Mouse (Mus musculus) midbrain, embryonic 13.5 days (tissue): ENCODE measurements around the gene Polr1d. TPM values are rescaled to one million over a fixed set of nuclear protein-coding genes. Genes with fewer than 3 reads are reported as not detected.
A peak's percentile ranks its signal among the peaks of the same experiment; 100 is the strongest.

Experiments used
- ATAC-seq: fragments of 200-750 bp; cut with Nextera tagmentation; 2 replicates; pipeline ENCODE4 v1.8.0; 2017; ENCODE audit warnings: mild to moderate bottlenecking, moderate TSS enrichment, moderate library complexity
- H3K27ac ChIP-seq: fragments of 300-500 bp; sonication (generic); 2 replicates; pipeline ENCODE4 v1.5.1; 2015; ENCODE audit warnings: inconsistent platforms, mild to moderate bottlenecking, moderate library complexity
- H3K27me3 ChIP-seq: fragments of 300-500 bp; sonication (generic); 2 replicates; pipeline ENCODE4 v1.6.1; 2015; ENCODE audit warnings: mild to moderate bottlenecking, inconsistent platforms
- H3K36me3 ChIP-seq: fragments of 300-500 bp; sonication (generic); 2 replicates; pipeline ENCODE4 v1.6.1; 2015; ENCODE audit warnings: mild to moderate bottlenecking, inconsistent platforms
- H3K4me1 ChIP-seq: fragments of 300-500 bp; sonication (generic); replicated peaks from 2 replicates; pipeline ENCODE4 v1.6.1; 2015; ENCODE audit warnings: inconsistent platforms
- H3K4me2 ChIP-seq: fragments of 300-500 bp; sonication (generic); replicated peaks from 2 replicates; pipeline ENCODE4 v1.6.1; 2015; ENCODE audit warnings: moderate library complexity, mild to moderate bottlenecking, inconsistent platforms
- H3K4me3 ChIP-seq: fragments of 300-500 bp; sonication (generic); replicated peaks from 2 replicates; pipeline ENCODE4 v1.5.1; 2015; ENCODE audit warnings: mild to moderate bottlenecking, inconsistent platforms
- H3K9ac ChIP-seq: fragments of 300-500 bp; sonication (generic); replicated peaks from 2 replicates; pipeline ENCODE4 v1.6.1; 2015; ENCODE audit warnings: mild to moderate bottlenecking, inconsistent platforms
- H3K9me3 ChIP-seq: fragments of 300-500 bp; sonication (generic); 2 replicates; pipeline ENCODE4 v1.6.1; 2016; ENCODE audit warnings: mild to moderate bottlenecking, inconsistent platforms
- WGBS: fragments of 180-500 bp; shearing (Covaris S2); methylation state at CpG from one replicate; pipeline ENCODE4 v1.1.7; 2015; 5-methylcytosine and 5-hydroxymethylcytosine counted together
- polyA plus RNA-seq: library from polyadenylated mRNA; unstranded; fragments of >200 nt; fragmentation: Nextera tagmentation; extraction: Ambion mirVana; gene quantifications from 2 replicates; pipeline ENCODE4 v1.2.1, GENCODE M21; 2015

The Polr1d gene
- polyA plus RNA-seq, 1 experiment from 2014 or later, result 103 TPM

GRCm38 (mm10) chr5:147045929-147046328 is 30.9 kb upstream of the Polr1d start:
- no peak for ATAC-seq
- no peak overlapping the region for H3K4me3 ChIP-seq
- no peak overlapping the region for H3K4me2 ChIP-seq
- peaks cover 24% of the 10 kb centered on the region for H3K4me1 ChIP-seq
- no peak overlapping the region for H3K9ac ChIP-seq
- no peaks in the 10 kb centered on the region for H3K9me3 ChIP-seq
- no peaks in the 10 kb centered on the region for H3K27me3 ChIP-seq
- H3K27ac ChIP-seq, result no peak overlapping the region
- H3K36me3 ChIP-seq, result no peaks in the 10 kb centered on the region
- 73% methylated on average over 11 of the region's 11 CpGs for WGBS

DNA sequence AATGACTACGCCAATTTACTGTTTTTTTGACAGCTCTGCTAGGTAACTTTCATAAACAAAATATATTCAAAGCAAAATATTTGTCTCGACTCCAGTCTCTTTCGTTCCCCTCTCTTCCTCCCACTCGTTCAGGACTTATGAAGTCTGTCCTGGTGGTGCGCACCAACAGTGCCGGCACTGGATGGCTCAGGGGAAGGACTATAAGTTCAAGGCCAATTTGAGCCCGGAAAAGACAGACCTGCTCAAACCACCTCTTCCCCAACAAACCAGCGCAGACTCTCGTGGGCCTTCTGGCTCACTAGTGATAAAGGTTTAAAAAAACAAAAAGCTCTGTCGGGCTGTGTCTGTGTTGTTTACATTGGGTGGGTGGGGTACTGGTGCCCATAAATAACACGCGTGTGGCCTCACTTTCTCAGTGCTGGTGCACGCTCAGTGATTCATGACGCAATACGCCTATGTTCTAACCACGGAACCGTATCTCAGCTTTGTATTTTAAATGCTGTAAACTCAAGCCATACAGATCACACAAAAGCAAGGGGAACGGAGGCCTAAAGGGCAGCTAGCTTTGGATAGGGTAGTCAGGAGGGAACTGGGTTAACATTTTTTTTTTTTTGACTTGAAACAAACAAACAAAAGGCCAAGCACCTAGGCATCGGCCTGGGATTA is 27.2 kb upstream of the Polr1d start:
- WGBS, result 84% methylated on average over 19 of the region's 19 CpGs
- H3K4me2 ChIP-seq, result no peak overlapping the region
- H3K36me3 ChIP-seq, result no peaks in the 10 kb centered on the region

DNA sequence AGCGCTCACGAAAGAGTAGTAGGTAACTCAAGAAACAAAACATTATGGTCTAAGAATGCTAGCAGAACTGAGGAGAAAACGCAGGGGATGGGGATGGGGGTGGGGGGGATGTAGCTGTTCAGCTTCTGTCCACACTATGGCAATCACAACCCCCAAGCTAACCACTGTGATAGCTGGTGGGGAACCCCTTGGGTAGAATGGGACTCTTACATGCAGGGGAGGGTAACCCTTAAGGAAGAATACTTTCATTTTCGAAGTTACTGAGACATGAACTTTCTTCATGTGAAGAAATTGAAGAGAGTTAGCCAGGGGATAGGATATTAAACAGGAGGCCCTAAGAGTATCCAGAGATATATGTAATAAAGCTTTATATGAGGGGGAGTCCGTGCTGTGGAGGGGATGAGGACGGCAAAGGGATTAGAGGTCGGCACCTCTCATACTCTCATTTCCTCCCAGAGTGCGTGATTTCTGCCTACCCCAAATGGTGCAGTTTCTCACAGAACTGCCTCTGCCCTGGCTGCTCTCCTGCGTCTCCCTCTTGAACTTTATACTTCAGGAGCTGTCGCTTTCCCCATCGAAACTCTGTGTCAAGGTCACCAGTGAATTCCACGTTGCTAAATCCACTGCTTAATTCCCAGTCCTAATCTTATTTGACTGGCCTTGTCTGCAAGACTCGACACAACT is 25.9 kb upstream of the Polr1d start:
- no peak overlapping the region for H3K27ac ChIP-seq
- no peak overlapping the region for H3K4me3 ChIP-seq
- H3K36me3 ChIP-seq, result no peaks in the 10 kb centered on the region
- 70% methylated on average over 13 of the region's 13 CpGs for WGBS
- no peak for ATAC-seq
- no peaks in the 10 kb centered on the region for H3K27me3 ChIP-seq
- H3K4me1 ChIP-seq, result peaks cover 9% of the 10 kb centered on the region
- no peak overlapping the region for H3K4me2 ChIP-seq
- H3K9ac ChIP-seq, result no peak overlapping the region
- H3K9me3 ChIP-seq, result no peaks in the 10 kb centered on the region

More for the DNA sequence above, 27.2 kb upstream of the Polr1d start:
- Histone ChIP-seq H3K9me3 (no peaks in the 10 kb centered on the region), H3K4me1 (peaks cover 16% of the 10 kb centered on the region), H3K9ac (no peak overlapping the region), H3K27ac (no peak overlapping the region), H3K27me3 (no peaks in the 10 kb centered on the region), H3K4me3 (no peak overlapping the region)
- ATAC-seq, result no peak

- Histone ChIP-seq H3K27ac (no peak overlapping the region), H3K9ac (no peak overlapping the region), H3K4me2 (peak overlapping the region; percentile 7; the same call in 1 of the 2 replicates), H3K4me3 (no peak overlapping the region), H3K27me3 (no peaks in the 10 kb centered on the region), H3K4me1 (peaks cover 6% of the 10 kb centered on the region), H3K9me3 (no peaks in the 10 kb centered on the region), H3K36me3 (no peaks in the 10 kb centered on the region)
- ATAC-seq, result no peak
- WGBS, result 54% methylated on average over 29 of the region's 29 CpGs
Measured at GRCm38 (mm10) chr5:147051500-147052308, 25.1 kb upstream of the Polr1d start.

DNA sequence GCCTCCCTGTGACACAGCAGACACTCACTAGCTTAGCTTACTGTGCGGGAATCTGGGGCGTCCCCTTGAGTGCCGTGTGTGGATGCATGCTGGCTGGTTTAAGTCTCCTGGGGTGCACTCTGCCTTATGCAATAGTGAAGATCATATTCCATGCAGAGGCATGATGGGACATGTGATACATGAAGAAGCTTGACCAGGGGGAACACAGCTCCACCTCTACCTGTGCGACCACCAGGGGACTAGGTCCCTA is 24.6 kb upstream of the Polr1d start:
- Histone ChIP-seq H3K4me3 (no peak overlapping the region), H3K9ac (no peak overlapping the region), H3K9me3 (no peaks in the 10 kb centered on the region), H3K27ac (no peak overlapping the region), H3K36me3 (no peaks in the 10 kb centered on the region), H3K27me3 (no peaks in the 10 kb centered on the region), H3K4me2 (no peak overlapping the region), H3K4me1 (peaks cover 6% of the 10 kb centered on the region)
- peak; percentile 24; the same call in 1 of the 2 replicates for ATAC-seq
- 65% methylated on average over 4 of the region's 4 CpGs for WGBS

DNA sequence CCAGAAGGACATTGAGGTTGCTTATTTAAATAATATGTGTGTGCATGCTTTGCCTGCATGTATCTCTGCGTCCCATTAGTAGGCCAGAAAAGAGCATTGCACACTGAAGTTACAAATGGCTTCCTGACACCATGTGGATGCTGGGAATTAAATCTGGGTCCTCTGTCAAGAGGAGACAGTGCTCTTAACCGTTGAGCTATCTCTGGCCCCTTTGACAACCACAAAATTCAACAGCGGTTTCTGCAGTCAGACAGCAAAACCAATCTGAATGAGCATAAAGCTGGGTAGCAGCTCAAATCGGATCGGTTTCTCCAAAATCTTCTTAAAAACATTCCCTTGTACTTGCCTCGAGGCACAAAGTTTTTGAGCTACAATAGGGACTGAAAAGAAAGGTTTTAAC is 23.8 kb upstream of the Polr1d start:
- Histone ChIP-seq H3K4me3 (no peak overlapping the region), H3K4me1 (peaks cover 6% of the 10 kb centered on the region), H3K36me3 (no peaks in the 10 kb centered on the region), H3K27ac (no peak overlapping the region), H3K27me3 (no peaks in the 10 kb centered on the region), H3K9ac (no peak overlapping the region), H3K9me3 (no peaks in the 10 kb centered on the region), H3K4me2 (no peak overlapping the region)
- 89% methylated on average over 6 of the region's 6 CpGs for WGBS
- no peak for ATAC-seq

DNA sequence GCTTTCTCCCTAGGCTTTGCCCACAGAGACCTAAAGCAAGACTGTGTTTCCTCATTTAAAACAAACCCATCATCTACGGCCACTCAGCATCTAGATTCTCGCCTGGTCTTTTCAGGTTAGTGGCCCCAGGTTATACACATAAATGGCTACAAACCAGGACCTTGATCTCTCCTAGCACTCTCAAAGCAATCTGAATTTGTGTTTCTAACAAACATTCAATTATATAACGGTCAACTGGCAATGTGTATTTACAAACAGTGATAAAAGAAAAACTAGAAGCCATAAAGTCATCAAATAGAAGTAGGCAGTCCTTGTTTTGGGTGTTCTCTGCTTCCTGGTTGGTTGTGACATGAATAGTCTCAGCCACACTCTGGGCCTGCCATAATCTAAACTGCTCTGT is 23.4 kb upstream of the Polr1d start:
- 88% methylated on average over 3 of the region's 3 CpGs for WGBS
- no peak overlapping the region for H3K4me3 ChIP-seq
- no peak overlapping the region for H3K4me2 ChIP-seq
- no peaks in the 10 kb centered on the region for H3K9me3 ChIP-seq
- ATAC-seq, result no peak
- peaks cover 6% of the 10 kb centered on the region for H3K4me1 ChIP-seq
- no peaks in the 10 kb centered on the region for H3K27me3 ChIP-seq
- H3K36me3 ChIP-seq, result no peaks in the 10 kb centered on the region
- no peak overlapping the region for H3K9ac ChIP-seq
- no peak overlapping the region for H3K27ac ChIP-seq

DNA sequence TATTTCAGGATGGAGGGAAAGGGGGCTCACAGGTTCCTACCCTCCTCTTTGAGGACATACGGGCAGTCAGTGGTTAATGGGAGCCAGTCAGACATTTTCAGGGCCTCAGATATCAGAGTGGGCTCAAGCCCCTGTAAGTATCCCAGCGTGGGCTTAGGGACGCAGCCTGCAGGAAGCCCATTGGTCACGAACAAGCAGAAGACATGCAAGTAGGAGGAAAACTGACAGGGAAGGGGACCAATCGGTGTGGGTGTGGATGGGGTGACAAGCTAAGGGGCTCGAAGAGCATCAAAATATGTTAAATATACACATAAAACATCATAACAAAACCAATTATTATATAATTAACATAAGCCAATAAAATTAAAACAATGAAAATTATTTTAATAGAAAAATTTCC is 22.5 kb upstream of the Polr1d start:
- Histone ChIP-seq H3K27ac (no peak overlapping the region), H3K4me1 (peaks cover 6% of the 10 kb centered on the region), H3K36me3 (no peaks in the 10 kb centered on the region), H3K27me3 (no peaks in the 10 kb centered on the region), H3K9ac (no peak overlapping the region), H3K4me2 (no peak overlapping the region), H3K4me3 (no peak overlapping the region), H3K9me3 (no peaks in the 10 kb centered on the region)
- no peak for ATAC-seq
- WGBS, result 94% methylated on average over 6 of the region's 6 CpGs

GRCm38 (mm10) chr5:147054747-147055270 is 22.0 kb upstream of the Polr1d start:
- no peak overlapping the region for H3K4me3 ChIP-seq
- ATAC-seq, result no peak
- H3K27ac ChIP-seq, result no peak overlapping the region

GRCm38 (mm10) chr5:147055572-147056245 is 21.1 kb upstream of the Polr1d start:
- ATAC-seq, result no peak
- no peaks in the 10 kb centered on the region for H3K27me3 ChIP-seq
- no peak overlapping the region for H3K27ac ChIP-seq
- no peak overlapping the region for H3K4me3 ChIP-seq
- no peak overlapping the region for H3K9ac ChIP-seq
- no peaks in the 10 kb centered on the region for H3K36me3 ChIP-seq
- H3K4me1 ChIP-seq, result peaks cover 6% of the 10 kb centered on the region
- no peak overlapping the region for H3K4me2 ChIP-seq
- H3K9me3 ChIP-seq, result no peaks in the 10 kb centered on the region
- WGBS, result 89% methylated on average over 6 of the region's 6 CpGs

More at GRCm38 (mm10) chr5:147054747-147055270, 22.0 kb upstream of the Polr1d start:
- no peaks in the 10 kb centered on the region for H3K9me3 ChIP-seq
- H3K4me1 ChIP-seq, result peaks cover 6% of the 10 kb centered on the region
- H3K9ac ChIP-seq, result no peak overlapping the region
- no peaks in the 10 kb centered on the region for H3K36me3 ChIP-seq
- H3K4me2 ChIP-seq, result no peak overlapping the region
- WGBS, result 80% methylated on average over 2 of the region's 2 CpGs
- no peaks in the 10 kb centered on the region for H3K27me3 ChIP-seq

- Histone ChIP-seq H3K9me3 (no peaks in the 10 kb centered on the region), H3K4me3 (no peak overlapping the region), H3K9ac (no peak overlapping the region), H3K4me2 (no peak overlapping the region), H3K27me3 (no peaks in the 10 kb centered on the region), H3K27ac (no peak overlapping the region), H3K36me3 (no peaks in the 10 kb centered on the region), H3K4me1 (peaks cover 6% of the 10 kb centered on the region)
- ATAC-seq, result no peak
- 85% methylated on average over 10 of the region's 10 CpGs for WGBS
Measured at GRCm38 (mm10) chr5:147056712-147057290, 20.0 kb upstream of the Polr1d start.
